Mouse (Mus musculus) limb, embryonic 10.5 days (tissue): ENCODE results near the gene Flt1. TPM values are rescaled to one million over a fixed set of nuclear protein-coding genes. Genes with fewer than 3 reads are reported as not detected.
"Not testable (repeated sequence)": the region's sequence is repeated elsewhere in the genome, so short reads cannot be mapped to it uniquely, and the experiment has no call there.

Experiments used
- DNase-seq: peaks from one replicate; pipeline ENCODE4 v3.0.0-alpha.2; 2017; ENCODE audit warnings: low spot score
- H3K27ac ChIP-seq: fragments of 300-500 bp; sonication (generic); 2 replicates; pipeline ENCODE4 v1.5.1; 2016; ENCODE audit warnings: mild to moderate bottlenecking
- H3K27me3 ChIP-seq: fragments of 300-500 bp; sonication (generic); 2 replicates; pipeline ENCODE4 v1.6.1; 2016; ENCODE audit warnings: low read depth, mild to moderate bottlenecking; ENCODE audit not compliant: poor library complexity, severe bottlenecking
- H3K36me3 ChIP-seq: fragments of 300-500 bp; sonication (generic); 2 replicates; pipeline ENCODE4 v1.6.1; 2016; ENCODE audit warnings: mild to moderate bottlenecking, moderate library complexity
- H3K4me1 ChIP-seq: fragments of 300-500 bp; sonication (generic); 2 replicates; pipeline ENCODE4 v1.6.1; 2016
- H3K4me3 ChIP-seq: fragments of 300-500 bp; sonication (generic); 2 replicates; pipeline ENCODE4 v1.5.1; 2016; ENCODE audit warnings: mild to moderate bottlenecking, moderate library complexity
- H3K9me3 ChIP-seq: fragments of 300-500 bp; sonication (generic); replicated peaks from 2 replicates; pipeline ENCODE4 v1.6.1; 2016; ENCODE audit warnings: mild to moderate bottlenecking
- WGBS: fragments of 180-500 bp; shearing (Covaris S2); methylation state at CpG from one replicate; pipeline ENCODE4 v1.1.7; 2016; 5-methylcytosine and 5-hydroxymethylcytosine counted together
- polyA plus RNA-seq: library from polyadenylated mRNA; unstranded; fragments of >200 nt; fragmentation: Nextera tagmentation; extraction: Ambion mirVana; gene quantifications from 2 replicates; pipeline ENCODE4 v1.2.1, GENCODE M21; 2016

Flt1 gene
- polyA plus RNA-seq, 1 experiment from 2014 or later: 12.1 TPM

DNA sequence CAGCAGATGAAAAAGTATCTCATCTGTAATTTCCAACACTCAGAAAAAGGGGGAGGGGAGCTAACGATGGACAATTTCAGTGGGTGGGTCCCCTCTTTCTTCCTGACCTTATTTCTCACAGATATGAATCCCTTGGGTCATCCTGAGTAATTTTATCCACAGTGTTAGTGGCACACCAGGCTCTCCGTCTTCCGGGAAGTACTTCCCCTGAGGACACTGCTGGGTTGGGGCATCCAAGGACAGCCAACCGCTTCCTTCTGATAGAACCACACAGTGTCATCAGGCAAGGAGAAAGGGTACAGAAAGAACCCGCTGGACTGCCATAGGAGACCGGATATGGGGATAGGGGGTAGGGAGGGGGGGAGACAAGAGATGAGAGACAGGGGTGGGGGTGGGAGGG lies 111.2 kb downstream of the Flt1 start:
- H3K9me3 ChIP-seq: no peaks in the 10 kb centered on the region
- no peaks in the 10 kb centered on the region for H3K4me1 ChIP-seq
- no peak for DNase-seq
- no peaks in the 10 kb centered on the region for H3K27me3 ChIP-seq
- WGBS: 82% methylated on average over 6 of the region's 6 CpGs
- no peak overlapping the region for H3K4me3 ChIP-seq
- no peaks in the 10 kb centered on the region for H3K36me3 ChIP-seq
- no peak overlapping the region for H3K27ac ChIP-seq

DNA sequence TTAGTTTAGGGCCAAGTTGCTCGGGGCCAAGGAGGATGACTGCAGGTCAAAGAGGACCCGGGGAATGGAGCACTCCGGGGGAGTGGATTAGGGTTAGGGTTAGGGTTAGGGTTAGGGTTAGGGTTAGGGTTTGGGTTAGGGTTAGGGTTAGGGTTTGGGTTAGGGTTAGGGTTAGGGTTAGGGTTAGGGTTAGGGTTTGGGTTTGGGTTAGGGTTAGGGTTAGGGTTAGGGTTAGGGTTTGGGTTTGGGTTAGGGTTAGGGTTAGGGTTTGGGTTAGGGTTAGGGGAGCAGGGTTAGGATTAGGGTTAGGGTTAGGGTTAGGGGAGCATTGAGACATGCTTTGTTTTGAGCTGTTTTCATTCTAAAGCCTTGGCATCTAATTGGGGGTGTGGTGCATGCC lies 114.5 kb downstream of the Flt1 start:
- 87% methylated on average over 3 of the region's 3 CpGs for WGBS
- not testable (repeated sequence) for H3K36me3 ChIP-seq, H3K4me3 ChIP-seq, DNase-seq, H3K27me3 ChIP-seq, H3K9me3 ChIP-seq, H3K27ac ChIP-seq, H3K4me1 ChIP-seq

DNA sequence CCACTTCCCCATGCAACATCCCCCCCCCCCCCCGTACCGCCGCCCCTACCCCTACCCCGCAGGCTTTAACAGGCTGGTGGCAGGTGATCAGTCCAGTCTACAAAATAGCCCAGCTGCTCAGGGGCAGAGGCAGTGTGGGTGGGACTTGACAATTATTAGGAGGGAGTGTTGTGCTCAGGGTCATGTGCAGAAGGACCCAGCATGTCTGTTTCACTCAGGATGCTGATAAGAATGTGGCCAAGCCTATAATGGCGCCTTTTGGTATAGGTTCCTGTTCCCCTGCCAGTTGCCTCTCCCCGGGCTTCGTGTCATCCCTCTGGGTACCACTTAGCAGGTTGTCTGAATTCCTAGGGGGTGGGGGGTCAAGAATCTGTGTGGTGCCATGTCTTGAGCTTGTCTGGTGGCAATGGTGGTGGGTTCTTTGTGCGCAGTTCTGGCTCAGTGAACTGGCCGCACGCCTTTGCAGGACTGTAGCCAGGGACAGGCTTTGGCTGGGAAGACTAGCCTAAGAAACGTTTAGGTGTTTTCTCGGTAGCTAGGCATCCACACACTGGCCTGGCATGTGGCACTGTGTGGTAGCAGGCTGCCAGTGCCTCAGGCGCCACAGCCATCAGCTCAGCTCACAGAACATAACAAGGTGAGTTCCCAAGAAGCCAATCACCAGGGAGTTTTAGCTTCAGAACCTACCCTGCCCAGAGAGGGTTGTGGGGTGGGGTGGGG lies 118.4 kb downstream of the Flt1 start:
- H3K27ac ChIP-seq: no peak overlapping the region
- H3K4me1 ChIP-seq: no peaks in the 10 kb centered on the region
- H3K36me3 ChIP-seq: no peaks in the 10 kb centered on the region
- no peaks in the 10 kb centered on the region for H3K27me3 ChIP-seq
- DNase-seq: no peak
- WGBS: 86% methylated on average over 13 of the region's 13 CpGs
- no peaks in the 10 kb centered on the region for H3K9me3 ChIP-seq
- no peak overlapping the region for H3K4me3 ChIP-seq

DNA sequence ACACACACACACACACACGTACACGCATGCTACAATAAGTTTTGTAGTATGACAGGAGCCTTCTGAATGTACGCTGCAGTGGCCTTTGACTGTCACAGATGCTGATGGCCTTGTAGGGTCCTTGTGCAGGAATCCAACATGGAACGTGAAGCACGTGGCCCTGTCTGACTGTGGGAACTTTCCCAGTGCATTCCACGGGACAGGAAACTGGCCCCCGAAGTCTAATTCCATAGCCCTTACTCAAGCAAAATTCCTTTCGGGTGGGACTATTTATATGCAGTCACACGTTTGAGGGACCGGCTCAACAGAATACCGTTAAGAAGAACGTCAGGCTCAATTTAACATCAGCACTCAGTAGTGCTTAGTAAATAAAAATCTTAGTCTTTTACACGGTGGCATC lies 119.1 kb downstream of the Flt1 start:
- Histone ChIP-seq H3K9me3 (no peaks in the 10 kb centered on the region), H3K27me3 (no peaks in the 10 kb centered on the region), H3K4me3 (no peak overlapping the region), H3K4me1 (0 out of 2 replicates have a peak, but pooled peaks cover 1% of the 10 kb centered on the region), H3K36me3 (no peaks in the 10 kb centered on the region), H3K27ac (no peak overlapping the region)
- DNase-seq: no peak
- 94% methylated on average over 13 of the region's 13 CpGs for WGBS

DNA sequence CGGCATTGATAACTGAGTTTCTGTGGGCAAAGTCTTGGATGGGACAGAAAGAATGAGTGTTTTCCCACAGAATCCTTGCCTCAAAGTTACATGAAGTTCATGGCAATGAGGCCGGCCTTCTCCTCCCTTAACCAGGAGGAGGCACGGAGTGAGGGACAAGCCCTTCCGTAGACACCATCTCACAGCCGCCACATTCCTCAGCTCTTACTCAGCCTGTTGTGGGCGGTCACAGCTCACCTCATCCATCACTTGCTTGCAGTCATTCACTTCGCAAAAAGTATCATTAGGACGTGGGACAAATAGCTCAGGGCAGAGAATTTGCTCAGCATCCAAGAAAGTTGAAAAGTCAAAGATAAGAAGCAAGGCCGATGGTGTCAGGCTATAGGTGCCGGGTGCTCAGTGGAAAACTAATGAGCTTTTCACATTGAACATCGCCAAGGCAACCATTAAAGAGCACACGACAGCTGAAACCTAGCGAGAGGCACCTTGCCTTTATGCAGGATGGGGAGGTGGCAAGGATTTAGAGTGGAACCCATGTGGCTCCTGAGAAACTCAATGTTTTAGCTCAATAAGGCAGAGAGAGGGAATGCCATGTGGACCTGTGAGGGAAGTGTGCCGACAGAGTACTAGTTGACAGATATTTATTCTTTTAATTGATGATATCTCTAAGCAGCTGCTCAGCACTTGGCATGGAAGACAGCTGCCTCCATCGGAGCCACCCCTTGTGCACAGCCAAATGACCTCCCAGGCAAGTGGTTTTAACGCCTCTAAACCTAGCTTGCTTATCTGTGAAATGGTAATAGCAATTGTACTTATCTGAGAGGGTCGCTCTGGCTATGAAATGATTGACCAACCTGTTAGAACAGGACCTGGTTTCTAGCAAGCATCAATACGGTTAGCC lies 124.1 kb downstream of the Flt1 start:
- H3K4me1 ChIP-seq: 0 out of 2 replicates have a peak, but pooled peaks cover 5% of the 10 kb centered on the region
- H3K36me3 ChIP-seq: no peaks in the 10 kb centered on the region
- 44% methylated on average over 18 of the region's 18 CpGs for WGBS
- peak; percentile 34 for DNase-seq
- H3K27ac ChIP-seq: no peak overlapping the region
- no peaks in the 10 kb centered on the region for H3K9me3 ChIP-seq
- no peaks in the 10 kb centered on the region for H3K27me3 ChIP-seq
- H3K4me3 ChIP-seq: no peak overlapping the region

DNA sequence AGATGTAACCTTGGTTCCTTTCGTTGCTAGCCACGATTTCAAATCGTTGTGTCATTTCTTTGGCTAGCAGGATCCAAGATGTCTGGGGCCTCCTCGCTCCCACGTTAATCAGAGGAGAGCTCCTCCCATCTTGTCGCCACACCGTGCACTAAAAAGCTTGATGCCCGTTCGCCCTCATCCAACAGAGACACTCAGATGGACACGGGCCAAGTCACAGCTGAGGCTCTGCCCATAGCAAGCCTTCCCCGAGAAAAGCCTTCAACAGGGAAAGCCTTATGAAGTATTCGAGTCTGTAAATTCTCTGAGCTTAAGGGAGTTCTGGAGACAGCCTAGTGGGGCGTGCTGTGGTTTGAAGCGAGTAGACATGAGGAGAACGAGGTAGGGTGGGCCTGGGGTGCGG lies 128.0 kb downstream of the Flt1 start:
- Histone ChIP-seq H3K4me1 (0 out of 2 replicates have a peak, but pooled peaks cover 5% of the 10 kb centered on the region), H3K27me3 (no peaks in the 10 kb centered on the region), H3K9me3 (no peaks in the 10 kb centered on the region), H3K4me3 (no peak overlapping the region), H3K27ac (no peak overlapping the region), H3K36me3 (no peaks in the 10 kb centered on the region)
- DNase-seq: no peak
- 85% methylated on average over 16 of the region's 16 CpGs for WGBS

DNA sequence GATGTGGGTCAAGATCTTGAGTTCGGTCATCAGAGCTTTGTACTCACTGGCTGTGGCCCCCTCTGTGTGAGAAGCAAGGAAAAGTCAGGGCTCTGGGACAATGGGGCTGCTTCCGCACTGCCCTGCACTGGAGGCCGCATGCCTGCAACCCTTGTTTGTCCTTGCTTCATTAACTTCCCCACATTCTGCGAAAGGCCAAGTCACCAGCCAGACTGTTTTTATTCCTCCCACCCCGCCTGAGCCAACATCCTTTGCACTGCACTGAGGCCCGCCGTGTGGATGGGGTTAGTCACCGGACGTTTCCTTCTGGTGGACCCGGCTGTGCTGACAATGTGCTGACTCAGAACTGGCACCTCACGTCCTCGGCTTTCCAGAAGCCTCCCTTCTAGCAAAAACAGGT lies 136.0 kb downstream of the Flt1 start:
- WGBS: 72% methylated on average over 12 of the region's 12 CpGs
- Histone ChIP-seq H3K27ac (peak overlapping the region; percentile 66), H3K27me3 (no peaks in the 10 kb centered on the region), H3K9me3 (no peaks in the 10 kb centered on the region), H3K36me3 (no peaks in the 10 kb centered on the region), H3K4me1 (0 out of 2 replicates have a peak, but pooled peaks cover 6% of the 10 kb centered on the region), H3K4me3 (no peak overlapping the region)
- DNase-seq: no peak

DNA sequence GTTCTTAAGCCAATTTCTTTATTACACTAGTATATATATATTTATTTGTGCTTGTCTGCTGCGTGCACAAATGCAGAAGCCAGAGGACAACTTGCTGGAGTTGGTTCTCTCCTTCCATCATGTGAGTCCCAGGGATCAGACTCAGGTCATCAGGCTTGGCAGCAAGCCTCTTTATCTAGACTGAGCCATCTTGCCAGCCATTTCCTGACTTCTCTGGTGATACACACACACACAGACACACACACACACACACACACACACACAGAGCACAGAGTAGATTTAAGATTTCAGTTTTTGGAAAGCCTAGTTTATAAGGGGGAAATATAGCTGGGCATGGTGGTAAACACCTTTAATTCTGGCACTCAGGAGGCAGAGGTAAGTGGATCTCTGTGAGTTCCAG lies 140.7 kb downstream of the Flt1 start:
- 78% methylated on average over 1 of the region's 1 CpGs for WGBS
- Histone ChIP-seq H3K27me3 (no peaks in the 10 kb centered on the region), H3K27ac (no peak overlapping the region), H3K9me3 (no peaks in the 10 kb centered on the region), H3K36me3 (no peaks in the 10 kb centered on the region), H3K4me3 (no peak overlapping the region), H3K4me1 (0 out of 2 replicates have a peak, but pooled peaks cover 6% of the 10 kb centered on the region)
- DNase-seq: no peak

DNA sequence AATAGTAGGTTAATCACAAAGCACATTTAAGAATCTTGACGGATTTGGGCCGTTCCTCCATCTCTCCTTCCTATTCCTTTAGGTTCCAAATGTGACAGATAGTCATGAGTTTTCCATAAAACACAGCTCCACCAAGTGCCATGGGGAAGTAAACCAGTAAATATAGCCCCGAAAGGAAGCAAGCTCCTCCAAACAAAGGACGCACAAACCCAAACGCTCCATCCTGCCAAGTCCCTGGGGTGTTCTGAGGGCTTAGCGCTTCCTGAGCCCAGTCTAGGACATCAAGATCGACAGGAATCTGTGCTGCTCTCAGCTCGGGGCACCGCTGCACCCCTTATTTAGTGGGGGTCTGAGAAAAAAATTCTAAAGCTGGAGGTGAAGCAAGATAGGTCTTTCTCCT lies 141.2 kb downstream of the Flt1 start:
- no peak for DNase-seq
- H3K4me3 ChIP-seq: no peak overlapping the region
- 82% methylated on average over 9 of the region's 9 CpGs for WGBS

DNA sequence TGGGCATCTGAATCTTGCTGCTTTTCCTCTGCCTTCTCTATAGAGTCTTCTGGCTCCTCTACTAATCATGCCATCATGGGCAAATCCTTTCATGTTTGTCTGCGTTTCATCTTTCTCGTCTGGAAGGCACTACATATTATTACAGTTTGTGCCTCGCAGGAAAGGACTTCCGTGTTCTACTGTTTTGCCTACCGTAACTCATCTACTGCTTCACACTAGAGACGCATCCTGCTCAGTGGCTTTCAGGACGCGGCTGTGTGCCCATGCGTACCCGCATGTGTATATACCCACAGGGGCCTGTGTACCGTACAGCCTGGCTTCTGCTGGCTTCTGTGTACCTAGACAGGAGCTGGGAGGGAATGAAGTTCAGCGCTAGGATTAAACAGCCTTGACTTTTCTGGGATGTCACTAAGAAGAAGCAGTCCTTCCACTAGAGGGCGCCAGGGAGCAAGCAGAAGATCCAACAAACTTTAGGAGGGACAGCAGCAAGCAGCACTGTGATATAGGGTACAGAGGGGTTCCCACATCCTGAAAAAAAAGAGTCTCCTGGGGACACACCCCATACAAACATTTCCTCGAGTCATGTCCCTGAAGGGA lies 142.0 kb downstream of the Flt1 start:
- peak; percentile 88 for DNase-seq
- Histone ChIP-seq H3K9me3 (no peaks in the 10 kb centered on the region), H3K36me3 (no peaks in the 10 kb centered on the region), H3K27me3 (no peaks in the 10 kb centered on the region), H3K4me1 (no peaks in the 10 kb centered on the region), H3K4me3 (no peak overlapping the region), H3K27ac (no peak overlapping the region)
- 42% methylated on average over 14 of the region's 14 CpGs for WGBS

More for the DNA sequence above, 141.2 kb downstream of the Flt1 start:
- no peaks in the 10 kb centered on the region for H3K27me3 ChIP-seq
- no peak overlapping the region for H3K27ac ChIP-seq
- H3K4me1 ChIP-seq: 0 out of 2 replicates have a peak, but pooled peaks cover 2% of the 10 kb centered on the region
- no peaks in the 10 kb centered on the region for H3K9me3 ChIP-seq
- no peaks in the 10 kb centered on the region for H3K36me3 ChIP-seq

DNA sequence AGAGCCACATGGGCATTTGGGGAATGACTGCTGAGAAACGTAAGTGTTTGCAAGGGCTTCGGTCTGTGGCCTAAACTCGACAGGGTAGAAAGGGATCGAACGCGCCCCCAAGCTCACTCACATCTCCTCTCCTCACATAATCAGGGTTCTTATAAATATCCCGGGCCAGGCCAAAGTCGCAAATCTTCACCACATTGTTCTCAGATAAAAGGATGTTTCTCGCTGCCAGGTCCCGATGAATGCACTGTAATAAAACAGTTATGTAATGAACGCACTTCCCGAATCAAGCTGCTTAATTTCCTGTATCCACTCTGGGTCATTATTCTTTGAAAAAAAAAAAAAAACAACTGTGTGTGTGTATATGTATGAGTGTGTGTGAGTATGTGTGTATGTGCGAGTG lies 145.6 kb downstream of the Flt1 start:
- Histone ChIP-seq H3K27ac (no peak overlapping the region), H3K27me3 (no peaks in the 10 kb centered on the region), H3K9me3 (no peaks in the 10 kb centered on the region), H3K36me3 (no peaks in the 10 kb centered on the region), H3K4me3 (no peak overlapping the region), H3K4me1 (peaks cover 6% of the 10 kb centered on the region)
- WGBS: 90% methylated on average over 13 of the region's 13 CpGs
- DNase-seq: no peak

DNA sequence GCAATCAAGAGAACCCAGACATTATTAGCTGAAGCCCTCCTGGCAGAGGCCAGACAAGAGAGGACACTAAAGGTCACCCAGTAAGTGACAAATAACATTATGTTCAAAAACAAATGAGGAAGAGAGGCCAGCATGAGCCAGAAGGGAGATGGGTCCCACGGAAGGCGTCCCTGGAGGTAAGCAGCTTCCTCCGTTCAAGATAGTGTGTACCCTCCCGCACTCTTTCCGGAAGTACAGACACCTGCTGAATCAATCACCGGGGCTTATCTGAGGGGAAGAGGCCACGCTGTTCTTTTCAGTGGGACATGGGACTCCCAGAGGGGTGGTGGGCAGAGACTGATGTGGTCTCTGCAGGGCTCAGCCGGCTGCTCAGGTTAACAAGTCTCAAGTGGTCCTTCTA lies 146.1 kb downstream of the Flt1 start:
- no peak overlapping the region for H3K4me3 ChIP-seq
- peaks cover 6% of the 10 kb centered on the region for H3K4me1 ChIP-seq
- no peaks in the 10 kb centered on the region for H3K9me3 ChIP-seq
- H3K27me3 ChIP-seq: no peaks in the 10 kb centered on the region
- no peak overlapping the region for H3K27ac ChIP-seq
- no peaks in the 10 kb centered on the region for H3K36me3 ChIP-seq
- WGBS: 91% methylated on average over 8 of the region's 8 CpGs
- no peak for DNase-seq

DNA sequence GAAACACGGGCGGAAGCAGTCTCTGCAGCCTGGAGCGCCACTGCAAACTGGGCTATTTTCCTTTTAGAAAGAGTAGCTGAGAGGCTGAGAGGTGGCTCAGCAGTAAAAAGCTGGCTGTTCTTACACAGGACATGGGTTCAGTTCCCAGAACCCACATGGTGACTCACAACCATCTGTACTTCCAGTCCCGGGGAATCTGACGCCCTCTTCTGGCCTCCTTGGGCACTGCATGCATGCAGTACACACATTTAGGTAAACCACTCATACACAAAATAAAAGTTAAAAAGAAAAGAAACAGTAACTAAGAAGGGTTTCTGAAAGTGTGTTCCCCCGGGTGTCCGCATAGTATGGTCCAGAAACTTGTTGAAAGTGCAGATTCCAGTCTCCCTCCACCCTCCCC lies 146.7 kb downstream of the Flt1 start:
- Histone ChIP-seq H3K36me3 (no peaks in the 10 kb centered on the region), H3K27ac (no peak overlapping the region), H3K9me3 (no peaks in the 10 kb centered on the region), H3K27me3 (no peaks in the 10 kb centered on the region), H3K4me1 (peaks cover 6% of the 10 kb centered on the region), H3K4me3 (no peak overlapping the region)
- WGBS: 91% methylated on average over 7 of the region's 7 CpGs
- DNase-seq: no peak
